Mouse (Mus musculus): ENCODE data around the gene Tmem236.

Gene Tmem236

DNA sequence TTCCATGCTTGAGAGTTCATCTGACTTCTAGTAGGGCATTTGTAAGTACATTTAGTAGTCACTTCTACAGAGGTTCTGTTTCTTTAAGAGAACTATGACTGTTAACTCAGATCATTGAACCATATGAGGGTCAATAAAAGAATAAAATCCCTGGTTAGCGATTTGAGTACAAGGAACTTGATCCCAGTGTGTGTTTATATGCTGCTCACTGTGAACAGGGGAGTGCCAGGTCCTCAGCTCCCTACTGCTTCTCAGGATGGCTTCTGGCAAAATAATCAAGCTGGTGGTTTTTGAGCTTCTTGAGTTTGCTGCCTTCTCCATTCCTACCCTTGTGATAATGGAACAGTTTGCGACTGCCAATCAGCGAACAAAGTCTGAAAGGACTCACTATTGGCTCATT, at the start of gene Tmem236:
Tmem236 (plus strand) TSS at position 190 of the 400 bp plus-strand sequence.
- DNase-seq = no peak

DNA sequence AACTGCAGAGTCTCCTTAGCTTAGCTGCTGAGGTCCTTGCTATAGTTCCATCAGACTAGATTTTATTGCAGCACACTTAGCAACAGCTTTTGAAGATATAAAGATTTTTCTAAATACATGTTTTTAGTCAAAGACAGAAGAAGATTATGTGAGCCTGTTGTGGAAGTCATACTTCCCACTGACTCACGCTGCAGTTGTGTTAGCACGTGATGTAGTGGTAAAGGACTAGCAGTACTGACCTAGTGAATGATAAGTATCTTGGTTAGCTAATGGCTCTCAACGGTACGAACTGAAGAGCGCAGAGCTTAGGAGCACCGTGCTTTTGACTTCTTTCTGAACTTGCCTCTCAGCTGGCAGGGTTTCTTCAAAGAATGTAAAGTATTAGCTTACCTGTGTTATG, 47.9 kb upstream of the Tmem236 start:
- no peak for DNase-seq

DNA sequence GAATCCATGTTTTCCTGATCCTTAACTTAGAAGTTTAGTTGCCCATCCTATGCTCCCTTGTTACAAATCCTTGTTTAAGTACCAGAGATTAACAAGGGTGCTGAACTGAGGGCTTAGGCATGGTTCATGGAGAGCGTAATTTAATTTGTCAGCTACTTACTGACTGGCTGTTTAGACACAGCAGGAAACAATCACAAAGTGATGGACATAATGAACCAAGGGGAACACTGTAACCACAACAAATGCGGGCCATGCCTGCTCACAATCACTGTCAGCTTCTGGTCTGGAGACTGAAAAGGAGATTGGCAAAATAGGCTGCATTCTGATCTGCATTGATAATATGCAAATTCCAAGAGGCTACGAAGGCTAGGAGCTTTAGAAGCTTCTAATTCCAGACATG, 46.7 kb upstream of the Tmem236 start:
- DNase-seq = no peak

DNA sequence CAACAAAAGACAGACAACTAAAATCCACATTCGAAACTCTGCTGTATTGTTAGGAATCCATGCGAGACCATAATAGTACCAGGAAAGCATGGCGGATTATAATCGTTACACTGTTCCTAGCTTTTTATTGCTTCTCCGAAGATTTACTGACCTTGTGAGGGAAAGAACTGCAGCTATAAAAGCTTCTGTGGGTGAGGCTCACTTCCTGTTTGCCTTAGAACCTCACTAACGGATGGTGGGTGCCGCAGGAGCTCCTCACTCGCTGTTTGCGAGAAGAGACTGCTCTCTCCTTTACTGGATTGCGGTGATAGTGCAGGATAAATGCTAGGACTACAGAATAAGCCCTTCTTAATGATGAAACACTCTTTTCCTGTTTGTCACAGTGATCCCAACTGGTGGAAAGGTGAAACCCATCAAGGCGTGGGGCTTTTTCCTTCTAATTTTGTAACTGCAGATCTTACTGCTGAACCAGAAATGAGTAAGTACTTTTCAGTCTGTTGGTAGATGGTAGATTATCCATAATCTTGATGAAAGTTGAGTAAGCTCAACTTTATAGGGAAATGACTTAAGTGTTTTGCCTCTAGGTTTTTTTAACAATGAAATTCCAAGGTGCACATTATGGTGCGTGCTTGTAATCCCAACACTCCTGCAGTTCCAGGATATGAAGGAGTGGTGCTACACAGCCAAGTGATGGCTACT, 43.5 kb upstream of the Tmem236 start:
- DNase-seq = no peak

DNA sequence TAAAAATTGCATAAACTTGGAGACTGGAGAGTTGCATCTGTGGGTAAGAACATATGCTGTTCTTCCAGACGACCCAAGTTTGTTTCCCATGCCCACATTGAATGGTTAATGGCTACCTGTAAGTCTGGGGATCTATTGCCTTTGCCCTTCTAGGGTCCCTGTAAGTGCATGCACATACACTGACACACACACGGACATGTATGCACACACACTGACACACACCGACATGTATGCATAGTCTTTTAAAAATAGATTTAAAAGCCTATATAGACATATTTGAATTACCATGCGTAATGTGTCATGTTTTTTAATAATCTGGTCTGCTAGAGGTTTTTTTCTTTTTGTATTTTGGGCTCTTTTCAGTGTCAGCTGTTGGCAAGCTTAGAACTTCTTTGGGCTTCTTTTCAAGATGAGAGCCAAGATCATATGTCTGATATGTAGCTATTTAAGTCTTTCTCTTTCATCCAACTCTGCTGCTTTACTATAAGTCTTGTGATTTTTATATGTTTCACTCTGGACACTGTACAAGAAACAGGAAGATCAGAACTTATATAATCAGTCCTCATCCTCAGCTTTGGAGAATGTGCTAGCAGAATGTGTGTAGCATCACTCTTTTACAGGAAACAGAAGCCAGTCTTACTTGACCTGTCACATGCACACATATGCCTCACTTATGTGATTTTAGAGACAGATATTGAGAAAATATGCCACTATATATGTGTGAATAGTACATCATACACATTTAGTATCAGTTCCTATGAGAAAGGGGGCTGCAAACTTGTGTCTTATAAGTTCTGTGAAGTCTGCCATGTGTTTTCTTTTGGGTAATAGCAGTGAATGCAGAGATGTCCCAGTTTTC, 41.6 kb upstream of the Tmem236 start:
- DNase-seq = no peak

DNA sequence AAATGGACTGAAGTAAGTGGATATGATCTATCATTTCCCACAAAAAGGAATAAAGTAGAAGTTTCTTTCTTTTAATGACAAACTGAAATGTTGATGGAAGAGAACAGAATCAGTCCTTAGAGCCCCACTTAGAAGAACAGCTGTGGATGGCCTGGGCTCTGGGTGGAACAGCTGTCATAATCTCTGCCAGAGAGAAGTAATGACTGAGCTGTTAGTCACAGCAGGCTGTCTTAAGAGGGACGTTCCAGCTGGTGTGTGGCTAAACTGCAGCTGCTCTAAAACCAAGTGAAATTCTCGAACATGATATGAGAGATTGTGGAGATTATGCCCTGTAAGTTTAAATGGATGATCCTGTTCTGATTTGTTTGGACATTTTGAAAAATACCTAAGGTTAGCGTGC, 37.4 kb upstream of the Tmem236 start:
- no peak for DNase-seq

DNA sequence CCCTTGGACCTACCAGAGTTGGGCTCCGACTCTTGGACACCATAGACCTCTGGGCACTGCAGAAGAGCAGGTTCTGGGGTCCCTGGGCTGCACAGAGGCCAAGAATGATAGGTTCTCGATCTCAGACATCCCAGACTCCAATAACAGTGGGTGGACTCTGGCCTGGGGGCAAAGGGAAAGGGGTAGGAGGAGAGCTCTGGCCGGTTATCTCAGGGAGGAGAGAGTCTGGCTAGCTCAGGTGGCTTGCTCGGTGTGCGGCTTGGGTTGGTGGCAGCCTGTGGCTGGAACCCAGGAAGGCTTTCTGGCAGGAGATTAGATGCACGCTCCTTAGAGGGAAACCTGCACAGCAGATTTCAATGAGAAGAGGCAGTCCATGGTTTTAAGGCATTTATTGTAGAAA, 34.7 kb upstream of the Tmem236 start:
- no peak for DNase-seq

DNA sequence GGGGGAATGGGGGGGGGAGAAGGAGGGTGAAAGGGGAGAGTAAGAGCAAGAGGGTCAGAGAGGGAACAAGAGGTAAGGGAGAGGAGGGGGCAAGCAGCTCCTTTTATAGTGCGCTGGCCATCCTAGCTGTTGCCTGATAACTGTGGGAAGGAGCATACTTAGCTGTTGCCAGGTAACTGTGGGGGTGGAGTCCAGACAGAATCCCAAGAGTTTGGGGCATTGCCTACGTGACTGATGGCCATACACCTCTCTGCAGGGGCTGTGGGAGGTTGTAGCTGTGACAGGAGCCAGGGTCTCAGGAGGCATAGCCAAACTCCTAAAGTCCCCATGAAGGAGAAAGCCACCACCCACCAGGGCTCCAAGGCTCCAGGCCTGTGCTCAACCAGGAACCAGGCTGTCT, 34.3 kb upstream of the Tmem236 start:
- no peak for DNase-seq

DNA sequence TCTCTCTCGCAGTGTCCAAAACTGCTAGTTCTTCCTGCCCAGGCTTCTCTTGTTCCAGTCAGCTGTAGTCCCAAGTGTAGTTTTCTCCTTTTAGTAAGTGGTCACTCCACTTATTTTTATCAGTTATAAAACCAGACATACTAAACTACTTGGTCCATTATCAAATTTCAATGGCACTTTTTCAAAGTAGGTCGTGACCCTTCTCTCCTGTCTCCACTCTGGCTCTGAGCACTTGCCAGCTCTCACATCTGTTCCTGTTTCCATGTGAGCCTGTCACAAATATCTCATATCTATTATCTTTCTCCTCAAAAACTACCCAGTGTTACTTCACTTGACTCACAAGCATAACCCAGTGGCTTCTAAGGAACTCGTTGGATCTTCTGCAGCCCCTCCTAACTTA, 29.0 kb upstream of the Tmem236 start:
- no peak for DNase-seq

DNA sequence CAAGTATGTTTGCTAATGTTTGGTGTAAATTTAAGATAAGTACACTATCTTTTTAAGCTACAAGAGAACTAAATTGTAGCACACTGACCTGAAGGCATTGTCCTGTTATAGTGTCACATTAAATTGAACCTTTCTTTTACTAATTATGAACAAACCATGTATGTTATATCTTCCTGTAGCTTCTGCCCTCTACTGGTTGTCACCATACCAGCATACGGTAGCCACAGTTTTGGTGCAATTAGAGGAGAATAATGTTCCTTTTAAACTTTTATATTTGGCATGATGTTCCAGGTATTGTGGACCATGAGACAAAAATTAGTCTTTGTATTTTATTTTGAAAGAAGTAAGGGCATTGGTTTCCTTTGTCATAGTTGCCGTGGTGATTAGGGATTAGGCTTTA, 27.4 kb upstream of the Tmem236 start:
- no peak for DNase-seq

DNA sequence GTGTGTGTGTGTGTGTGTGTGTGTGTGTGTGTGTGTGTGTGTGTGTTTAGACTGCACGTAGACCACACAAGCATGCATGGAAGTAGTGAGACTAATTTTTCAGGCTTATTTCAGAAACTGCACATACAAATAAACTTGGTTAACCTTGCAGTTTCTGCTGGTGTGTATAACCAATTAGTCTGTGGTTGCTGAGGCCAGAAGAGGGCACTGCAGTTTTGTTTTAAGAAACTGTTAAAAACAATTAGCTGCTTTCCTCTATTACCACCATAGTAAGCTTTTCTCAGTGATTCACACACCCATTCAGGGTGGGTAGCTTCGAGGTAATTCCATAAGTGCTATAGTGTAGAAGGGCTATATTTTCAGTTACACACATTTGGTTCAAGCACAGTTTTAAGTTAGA, 23.5 kb upstream of the Tmem236 start:
- no peak for DNase-seq

DNA sequence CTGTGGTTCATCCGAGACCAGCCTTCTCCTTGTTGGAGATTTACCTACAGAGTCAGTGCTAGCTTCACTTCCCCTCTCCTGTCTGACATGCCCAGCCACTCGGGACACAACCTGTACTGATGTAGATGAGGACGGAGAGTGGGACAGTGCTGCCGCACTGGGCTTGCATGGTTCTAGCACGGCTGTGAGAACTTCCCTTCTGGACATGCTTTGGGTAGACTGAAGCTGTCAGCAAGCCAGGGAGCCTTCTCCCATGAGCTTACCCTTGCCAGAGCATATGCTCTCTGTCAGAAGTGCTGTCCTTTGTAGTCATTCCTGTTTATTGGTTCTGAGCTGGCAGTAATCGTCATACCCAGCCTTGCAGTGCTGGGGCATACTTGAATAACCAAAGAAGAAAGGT, 22.5 kb upstream of the Tmem236 start:
- DNase-seq = no peak

DNA sequence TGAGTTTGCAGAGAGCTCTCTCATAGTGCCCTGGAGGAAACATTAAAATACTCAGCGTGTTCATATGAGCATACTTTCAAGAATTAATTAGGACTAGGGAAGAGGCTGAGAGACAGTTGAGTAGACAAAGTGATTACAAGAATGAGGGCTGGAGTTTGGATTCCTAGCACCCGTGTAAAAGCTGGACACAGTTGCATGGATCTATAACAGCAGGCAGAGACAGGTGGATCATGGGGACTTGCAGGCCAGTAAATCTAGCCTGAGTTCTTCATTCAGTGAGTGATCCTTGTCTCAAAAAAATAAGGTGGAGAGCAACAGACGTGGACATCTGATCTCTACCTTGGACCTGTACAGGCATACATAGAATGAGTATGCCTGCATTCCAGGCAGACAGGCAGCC, 15.3 kb upstream of the Tmem236 start:
- DNase-seq = no peak

DNA sequence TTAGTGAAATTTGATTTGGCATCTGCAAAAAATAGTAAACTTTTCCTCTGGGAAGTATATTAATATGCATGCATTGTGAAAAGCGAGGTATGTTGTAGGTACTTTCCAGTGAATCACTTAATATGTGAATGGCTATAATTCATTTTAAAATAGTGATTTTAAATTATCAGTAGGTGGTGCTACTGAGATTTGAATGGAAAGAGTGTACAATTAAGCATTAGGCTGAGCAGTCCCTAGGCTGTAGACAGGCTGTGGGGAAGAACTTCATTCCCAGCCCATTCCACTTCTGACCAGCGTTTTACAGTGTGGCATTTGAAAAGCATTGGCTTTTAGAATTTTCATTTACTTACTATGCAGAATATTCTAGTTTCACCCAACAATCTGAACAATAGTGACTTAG, 14.6 kb upstream of the Tmem236 start:
- DNase-seq = no peak

DNA sequence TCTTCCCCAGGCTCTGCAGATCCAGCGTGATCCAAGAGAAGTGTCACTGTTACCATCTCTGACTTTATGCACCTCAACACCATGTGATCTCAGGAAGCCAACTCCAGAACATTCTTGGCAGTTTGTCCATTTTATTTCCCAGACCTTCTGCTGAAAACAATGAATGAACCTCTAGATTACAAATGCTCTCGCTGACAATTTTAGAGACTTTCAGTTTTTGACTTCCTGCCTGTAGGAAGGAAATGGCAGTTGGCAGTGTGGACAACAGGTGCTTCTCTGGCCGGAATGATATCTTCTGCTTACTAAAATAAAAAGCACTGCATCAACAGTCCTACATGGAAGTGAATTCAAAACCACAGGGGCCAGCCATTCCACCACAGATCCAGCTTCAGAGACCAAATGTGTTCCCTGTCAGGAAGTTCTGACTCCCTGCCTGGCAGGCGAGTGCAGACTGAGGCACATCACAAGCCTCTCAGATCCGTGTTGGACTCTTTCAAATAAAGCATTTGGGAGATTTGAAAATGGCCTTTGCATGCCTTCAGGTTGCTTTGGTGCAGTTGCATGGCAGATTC, 9.8 kb upstream of the Tmem236 start:
- DNase-seq = no peak

DNA sequence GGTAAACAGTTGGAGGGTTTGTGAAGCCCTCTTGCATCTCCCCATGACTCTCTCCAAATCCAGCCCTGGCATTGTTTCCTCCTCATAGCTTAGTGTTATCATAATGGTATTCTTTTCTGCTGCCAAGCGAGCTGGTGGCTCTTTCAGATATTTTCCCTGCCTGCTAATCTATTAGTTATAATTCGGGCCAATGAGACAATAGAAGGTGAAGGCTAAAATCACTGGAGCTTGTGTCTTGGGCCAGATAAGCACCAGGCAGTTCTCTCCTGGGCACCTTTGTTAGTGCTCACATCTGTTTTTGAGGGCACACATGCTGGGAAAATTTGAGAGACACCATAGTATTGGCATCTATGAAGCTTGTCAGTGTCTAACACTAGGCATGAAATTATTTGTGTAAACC, 9.3 kb upstream of the Tmem236 start:
- DNase-seq = no peak

DNA sequence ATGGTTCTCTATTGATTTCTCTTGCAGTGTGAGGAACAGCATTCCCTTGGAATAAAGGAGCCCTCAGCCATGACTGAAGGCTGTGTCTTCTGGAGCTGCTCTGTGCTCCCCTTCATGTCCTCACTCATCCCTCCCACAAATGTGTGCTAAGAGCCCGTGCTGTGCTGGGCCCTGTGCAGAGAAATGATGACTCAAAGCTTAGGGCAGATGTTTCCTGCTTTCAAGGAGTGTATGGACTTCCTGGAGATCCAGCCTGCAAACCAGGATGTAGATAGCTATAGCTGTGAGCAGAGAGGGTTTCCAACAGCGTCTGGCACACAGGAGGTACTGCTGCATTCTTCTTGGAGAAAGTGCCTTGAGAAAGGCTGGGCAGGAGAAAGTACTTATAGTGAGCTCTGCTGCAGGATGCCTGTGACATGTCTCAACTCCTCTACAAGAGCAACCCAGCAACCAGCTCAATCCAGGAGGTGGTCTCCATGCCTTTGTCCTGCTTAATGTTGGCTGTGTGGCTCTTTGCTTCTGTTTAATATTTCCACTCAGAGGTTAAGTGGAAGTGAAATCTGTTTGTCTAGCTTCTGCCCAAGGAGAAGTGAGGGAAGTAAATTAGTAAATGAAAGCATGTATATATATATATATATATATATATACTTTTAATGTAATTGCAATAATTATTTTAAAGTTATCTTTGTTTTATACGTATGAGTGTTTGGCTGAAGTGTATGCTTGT, 8.5 kb upstream of the Tmem236 start:
- no peak for DNase-seq

DNA sequence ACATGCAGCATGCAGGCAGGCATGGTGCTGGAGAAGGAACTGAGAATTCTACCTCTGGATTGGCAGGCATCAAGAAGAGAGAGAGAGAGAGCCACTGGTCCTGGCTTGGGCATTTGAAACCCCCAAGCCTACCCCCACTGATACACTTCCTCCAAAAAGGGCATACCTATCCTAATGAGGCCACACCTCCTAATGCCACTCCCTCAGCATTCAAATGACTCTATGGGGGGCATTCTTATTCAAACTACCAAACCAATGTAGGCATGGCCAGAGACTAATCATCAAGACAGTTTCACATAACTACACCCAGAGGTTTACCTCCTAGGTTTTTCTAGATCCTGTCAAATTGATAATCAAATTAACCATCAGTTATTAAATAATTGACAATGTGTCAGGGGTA, 6.6 kb upstream of the Tmem236 start:
- no peak for DNase-seq

DNA sequence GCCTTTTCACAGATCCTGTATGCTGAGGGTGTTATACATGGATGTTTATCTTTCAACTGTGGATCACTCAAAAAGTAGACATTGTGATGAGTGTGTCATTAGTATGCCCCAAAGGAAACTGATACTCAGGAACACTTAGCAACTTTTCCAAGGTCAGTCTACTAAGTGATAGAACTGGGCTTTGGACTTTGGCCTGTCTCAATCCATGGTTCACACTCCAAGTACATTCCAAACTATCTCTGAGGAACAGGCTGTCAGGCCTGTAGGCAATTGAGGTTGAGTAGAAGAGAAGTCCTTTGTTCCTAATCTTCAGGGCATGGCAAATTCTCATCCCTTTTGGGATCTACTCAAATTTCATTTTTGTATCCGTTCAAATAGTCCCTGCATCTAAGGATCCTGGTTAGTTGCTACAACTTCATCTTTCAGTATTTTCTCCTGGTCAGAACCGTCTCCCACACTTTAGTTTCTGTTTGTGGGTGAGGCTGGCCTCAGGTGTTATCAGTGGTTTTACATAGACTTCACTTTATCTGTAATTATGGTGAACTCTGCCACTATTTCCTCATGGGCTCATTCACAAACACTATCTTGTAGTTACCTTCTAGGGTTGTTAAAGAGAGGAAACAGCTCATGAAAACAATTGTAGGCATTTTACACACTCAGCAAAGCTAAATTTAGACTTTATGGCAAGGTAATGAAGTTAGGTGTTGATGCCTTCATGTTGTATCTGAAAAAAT, 2.3 kb downstream of the Tmem236 start:
- DNase-seq = no peak

DNA sequence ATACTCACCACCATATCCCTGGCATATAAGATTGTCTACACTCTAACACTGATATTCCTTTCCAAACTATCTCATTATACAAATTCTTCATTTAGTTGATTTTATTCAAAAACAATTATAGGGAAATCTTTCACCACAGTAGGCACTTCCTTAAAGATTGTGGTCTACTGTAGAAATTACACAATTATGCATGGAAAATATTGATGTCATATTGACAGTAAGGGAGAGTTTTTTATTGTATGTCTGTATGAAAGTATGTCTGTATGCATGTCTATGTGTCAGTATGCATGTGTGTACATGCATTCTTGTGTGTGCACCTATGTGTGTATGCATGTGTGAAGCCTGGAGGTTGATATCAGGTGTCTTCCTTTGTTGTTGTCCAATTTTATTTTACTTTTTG, 10.1 kb downstream of the Tmem236 start:
- DNase-seq = no peak

DNA sequence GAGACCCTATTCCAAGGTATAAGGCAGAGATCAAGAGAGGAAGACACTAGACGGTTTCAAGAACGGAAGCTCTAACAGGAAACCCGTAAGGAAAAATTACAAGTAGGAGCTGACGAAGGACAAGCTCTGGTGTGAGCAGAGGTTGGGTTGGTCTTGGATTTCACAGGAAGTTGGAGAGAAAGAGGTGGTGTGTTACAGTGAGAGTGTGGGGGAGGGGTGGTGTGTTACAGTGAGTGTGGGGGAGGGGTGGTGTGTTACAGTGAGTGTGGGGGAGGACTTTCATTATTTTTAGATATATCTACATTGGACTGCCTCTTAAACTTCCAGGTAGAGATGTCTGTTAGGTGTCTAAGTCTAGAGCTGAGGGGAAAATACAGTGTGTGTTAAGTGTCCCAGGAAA, 16.4 kb downstream of the Tmem236 start:
- DNase-seq = no peak

DNA sequence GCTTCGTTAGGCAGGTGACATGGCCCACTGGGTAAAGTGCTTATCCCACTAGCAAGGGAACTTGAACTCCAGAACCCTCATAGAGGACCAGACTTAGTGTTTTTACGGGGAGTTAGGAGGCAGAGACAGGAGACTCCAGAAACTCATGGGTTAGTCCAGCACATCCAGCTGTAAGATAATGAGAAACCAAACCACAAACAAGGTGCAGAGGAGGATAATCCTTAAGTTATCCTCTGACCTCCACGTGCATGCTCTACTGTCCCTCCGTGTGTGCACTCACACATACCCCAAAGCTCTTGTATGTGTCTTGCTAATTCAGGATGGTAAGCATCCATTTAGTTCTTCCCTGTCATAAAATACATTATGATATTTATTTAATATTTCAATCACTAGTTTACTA, 17.3 kb downstream of the Tmem236 start:
- no peak for DNase-seq

DNA sequence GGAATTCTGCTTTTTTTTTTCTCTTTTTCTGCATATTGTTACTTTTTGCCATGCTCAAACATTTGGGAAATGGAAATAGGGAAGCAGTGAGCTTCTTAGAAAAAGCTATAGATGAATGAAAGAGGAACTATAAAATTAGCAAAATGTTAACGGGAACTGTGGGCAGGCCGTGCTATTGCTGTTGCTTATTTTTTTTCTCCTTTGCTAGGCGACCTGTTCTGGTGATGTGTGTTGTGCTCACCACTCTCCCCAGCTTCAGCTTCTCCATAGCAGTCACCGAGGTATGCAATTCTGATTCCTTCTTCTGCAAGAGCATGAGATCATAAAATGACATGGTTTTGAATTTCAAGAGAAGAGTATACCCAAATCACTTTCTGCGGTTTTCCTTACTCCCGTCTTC, 17.7 kb downstream of the Tmem236 start:
- no peak for DNase-seq
